Mouse (Mus musculus) layer of hippocampus, adult 9-10 months (tissue): ENCODE results near the gene Rela.

ENCODE experiments used
- DNase-seq: peaks from one replicate; pipeline ENCODE4 v3.0.0; 2022; ENCODE audit warnings: low spot score

Rela gene

GRCm38 (mm10) chr19:5636036-5636570 is 1.2 kb upstream of the Rela start:
- DNase-seq, result no peak

DNA sequence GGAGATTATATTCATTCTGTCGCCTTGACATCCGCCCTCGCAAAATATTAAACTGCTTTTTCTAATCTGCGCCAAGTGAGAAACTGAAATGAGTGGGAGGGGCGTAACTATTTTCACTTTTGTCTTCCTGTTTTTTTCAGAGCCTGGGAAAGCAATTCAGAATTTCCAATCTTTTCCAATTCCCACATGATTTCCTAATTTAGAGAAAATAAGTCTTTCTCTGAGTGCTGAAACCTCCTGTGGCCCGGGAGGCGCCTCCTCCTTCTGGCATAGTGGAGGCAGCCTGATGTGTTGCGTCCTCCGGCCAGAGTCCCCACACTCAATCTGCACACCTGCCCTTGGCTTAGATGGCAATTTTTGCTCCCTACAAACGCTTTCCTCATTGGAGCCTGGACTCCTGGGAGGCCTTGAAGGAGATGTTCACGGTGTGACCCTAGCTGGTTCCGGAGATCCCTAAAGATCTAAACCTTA is 677 bp upstream of the Rela start:
- peak; percentile 48 for DNase-seq

DNA sequence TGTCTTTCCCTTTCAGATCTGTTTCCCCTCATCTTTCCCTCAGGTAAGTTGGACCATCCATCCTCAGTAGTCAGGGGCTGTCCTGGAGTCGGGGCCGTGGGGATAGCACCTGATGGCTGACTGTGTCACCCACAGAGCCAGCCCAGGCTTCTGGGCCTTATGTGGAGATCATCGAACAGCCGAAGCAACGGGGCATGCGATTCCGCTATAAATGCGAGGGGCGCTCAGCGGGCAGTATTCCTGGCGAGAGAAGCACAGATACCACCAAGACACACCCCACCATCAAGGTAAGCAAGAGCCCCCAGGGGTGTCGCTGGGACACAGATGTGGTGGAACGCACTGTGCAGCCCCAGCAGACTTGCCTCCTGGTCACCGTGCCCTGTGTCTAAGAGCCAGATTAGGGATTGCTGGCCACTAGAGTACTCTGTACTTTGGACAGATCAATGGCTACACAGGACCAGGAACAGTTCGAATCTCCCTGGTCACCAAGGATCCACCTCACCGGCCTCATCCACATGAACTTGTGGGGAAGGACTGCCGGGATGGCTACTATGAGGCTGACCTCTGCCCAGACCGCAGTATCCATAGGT is 1.2 kb downstream of the Rela start:
- no peak for DNase-seq

- no peak for DNase-seq
Observed at GRCm38 (mm10) chr19:5640339-5640738, 3.1 kb downstream of the Rela start.

- no peak for DNase-seq
Observed at GRCm38 (mm10) chr19:5641021-5641420, 3.7 kb downstream of the Rela start.

GRCm38 (mm10) chr19:5641641-5642040 is 4.4 kb downstream of the Rela start:
- DNase-seq, result no peak

- DNase-seq, result no peak
Observed at GRCm38 (mm10) chr19:5645280-5645679, 8.0 kb downstream of the Rela start.

DNA sequence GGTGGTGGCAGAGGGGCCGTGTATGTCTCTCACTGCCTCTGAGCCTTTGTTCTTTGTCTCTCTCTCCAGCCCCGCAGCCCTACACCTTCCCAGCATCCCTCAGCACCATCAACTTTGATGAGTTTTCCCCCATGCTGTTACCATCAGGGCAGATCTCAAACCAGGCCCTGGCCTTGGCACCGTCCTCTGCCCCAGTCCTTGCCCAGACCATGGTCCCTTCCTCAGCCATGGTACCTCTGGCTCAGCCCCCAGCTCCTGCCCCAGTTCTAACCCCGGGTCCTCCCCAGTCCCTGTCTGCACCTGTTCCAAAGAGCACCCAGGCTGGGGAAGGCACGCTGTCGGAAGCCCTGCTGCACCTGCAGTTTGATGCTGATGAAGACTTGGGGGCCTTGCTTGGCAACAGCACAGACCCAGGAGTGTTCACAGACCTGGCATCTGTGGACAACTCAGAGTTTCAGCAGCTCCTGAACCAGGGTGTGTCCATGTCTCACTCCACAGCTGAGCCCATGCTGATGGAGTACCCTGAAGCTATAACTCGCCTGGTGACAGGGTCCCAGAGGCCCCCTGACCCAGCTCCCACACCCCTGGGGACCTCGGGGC is 9.5 kb downstream of the Rela start:
- DNase-seq, result no peak

DNA sequence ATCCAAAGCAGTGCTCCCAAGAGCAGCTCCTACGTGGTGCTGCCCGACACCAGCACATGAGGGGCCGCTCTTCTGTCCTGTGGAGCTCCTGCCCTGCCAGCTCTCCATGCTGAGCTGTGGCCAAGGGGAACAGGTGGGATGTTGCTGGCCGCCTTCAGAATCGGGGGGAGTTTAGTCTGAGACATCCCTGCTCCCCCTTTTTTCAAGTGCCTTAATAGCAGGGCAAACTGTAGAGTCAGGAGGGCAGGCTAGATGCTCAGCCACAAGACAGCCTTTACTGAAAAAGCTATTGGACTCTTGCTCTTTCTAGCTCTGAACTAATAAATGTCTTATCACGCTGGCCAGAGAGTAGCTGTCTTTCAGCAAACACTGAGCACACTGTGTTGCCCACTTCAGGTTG is 10.5 kb downstream of the Rela start:
- no peak for DNase-seq

DNA sequence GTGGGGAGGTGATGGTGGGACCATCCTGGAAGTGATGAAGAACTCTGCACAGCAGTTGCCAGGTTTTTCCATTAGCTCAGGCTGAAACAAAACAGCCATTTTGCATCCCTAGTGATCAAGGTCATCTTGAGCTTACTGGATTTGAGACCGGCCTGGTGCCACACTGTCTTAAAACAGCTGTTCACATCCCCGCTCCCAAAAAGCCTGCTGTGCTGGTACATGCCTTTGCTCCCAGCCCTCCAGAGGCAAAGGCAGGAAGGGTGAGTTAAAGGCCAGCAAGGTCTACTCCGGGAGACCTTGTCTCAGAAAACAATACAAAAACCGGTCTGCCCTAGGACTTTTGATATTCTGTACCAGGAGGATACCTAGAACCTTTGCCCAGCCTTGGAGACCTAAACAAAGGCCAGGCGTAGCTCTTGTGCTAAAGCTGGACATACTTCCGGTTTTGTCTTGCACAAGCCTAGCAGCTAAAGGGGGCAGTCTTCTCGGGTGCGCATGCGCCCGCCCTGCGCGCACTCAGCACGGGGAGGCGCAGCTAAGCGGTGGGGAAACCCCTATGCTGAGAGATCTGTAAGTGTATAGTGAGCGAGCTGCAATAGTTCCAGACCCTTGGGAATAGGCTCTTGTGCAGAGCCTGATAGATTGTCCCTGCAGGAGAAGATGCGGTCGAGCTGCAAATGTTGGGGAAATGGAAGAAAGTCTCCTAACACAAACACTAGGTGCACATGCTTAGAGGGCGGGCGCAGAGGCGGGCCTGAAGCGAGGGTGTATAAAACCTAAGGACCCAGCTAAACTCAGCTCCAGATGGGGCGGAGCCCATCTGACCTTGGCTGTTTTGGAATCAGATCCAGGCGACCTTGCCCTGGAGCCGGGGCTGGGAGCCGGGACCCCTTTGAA is 11.4 kb downstream of the Rela start:
- peak; percentile 67 for DNase-seq

- no peak for DNase-seq
Observed at GRCm38 (mm10) chr19:5649298-5649741, 12.0 kb downstream of the Rela start.

DNA sequence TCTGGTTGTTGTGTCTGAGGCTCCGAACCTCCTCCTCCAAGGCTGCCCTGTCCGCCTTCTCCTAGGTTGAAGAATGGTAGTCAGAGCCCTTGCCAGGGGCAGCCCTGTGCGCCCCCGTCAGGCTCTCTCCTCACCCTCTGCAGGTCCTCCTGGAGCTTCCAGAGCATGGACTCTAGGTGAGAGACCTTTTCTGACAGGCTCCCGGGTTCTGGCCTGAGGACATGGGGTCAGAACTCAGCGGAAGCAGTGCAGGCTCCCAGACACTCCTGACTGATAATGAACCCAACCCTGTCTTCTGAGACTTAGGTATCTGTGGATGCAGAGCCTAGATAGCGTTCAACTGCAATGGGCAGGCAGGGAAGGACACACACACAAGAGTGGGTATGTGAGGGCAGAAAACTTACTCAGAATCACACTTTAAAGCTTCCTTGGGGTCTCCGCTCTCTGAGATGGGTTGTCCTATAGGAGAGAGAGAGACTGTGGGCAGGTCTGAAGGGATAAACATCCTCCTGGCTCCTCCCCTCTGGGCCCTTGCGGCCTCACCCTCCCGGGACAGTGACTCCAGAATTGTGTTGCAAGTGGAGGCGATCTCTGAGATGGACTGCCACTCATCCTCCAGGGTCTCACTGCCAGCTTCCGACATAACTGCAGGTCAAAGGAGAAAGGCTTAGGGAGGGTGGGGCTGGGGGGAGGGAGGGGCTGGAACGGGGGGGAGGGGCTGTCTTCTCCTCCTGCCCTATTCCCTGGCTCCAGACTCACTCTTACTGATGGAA is 14.4 kb downstream of the Rela start:
- DNase-seq, result no peak

GRCm38 (mm10) chr19:5652570-5652969 is 15.3 kb downstream of the Rela start:
- DNase-seq, result no peak

DNA sequence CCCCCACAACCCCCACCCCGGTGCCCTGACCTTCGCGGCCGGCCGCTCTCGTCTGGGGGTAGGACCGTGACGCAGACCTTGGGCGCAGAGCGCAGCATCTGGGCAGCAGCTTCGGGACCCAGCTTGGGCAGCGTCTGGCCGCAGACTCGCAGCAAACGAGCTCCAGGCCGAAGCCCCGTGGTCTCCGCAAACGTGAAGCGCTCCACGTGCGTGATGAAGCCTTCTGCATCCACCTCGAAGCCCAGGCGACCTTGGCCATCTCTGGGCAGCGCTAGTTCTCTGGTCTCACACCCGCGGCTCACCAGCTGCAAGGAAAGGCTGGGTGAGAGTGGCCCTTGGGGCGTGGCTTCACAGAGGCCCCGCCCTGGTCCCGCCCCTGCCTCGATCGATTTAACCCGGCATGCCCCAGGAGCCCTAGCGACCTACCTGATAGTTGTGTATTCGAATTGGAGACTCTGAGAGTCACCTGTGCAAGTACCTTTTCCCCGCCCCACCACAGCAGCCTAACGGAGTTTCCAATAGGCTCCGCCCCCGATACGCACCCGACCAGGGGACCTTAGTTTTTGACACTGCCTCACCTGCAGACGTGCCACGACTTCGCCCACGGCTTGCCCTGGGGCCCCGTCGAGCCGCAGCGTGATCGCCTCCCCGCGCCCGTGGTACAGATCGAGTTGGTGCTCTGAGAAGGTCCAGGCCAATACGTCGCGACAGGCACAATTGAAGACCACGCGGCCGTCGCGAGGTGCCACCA is 16.9 kb downstream of the Rela start:
- DNase-seq, result no peak

GRCm38 (mm10) chr19:5654720-5655298 is 17.5 kb downstream of the Rela start:
- DNase-seq, result no peak

- DNase-seq, result no peak
Observed at GRCm38 (mm10) chr19:5660942-5661751, 23.9 kb downstream of the Rela start.

GRCm38 (mm10) chr19:5662310-5662709 is 25.0 kb downstream of the Rela start:
- DNase-seq, result no peak

- peak; percentile 36 for DNase-seq
Observed at GRCm38 (mm10) chr19:5662981-5663913, 26.0 kb downstream of the Rela start, which contains the start of gene Sipa1. Gene Sipa1 (minus strand): TSS chr19:5663707.
